Mouse (Mus musculus): ENCODE results near the gene Scaf4.
"Not testable (repeated sequence)": the region's sequence is repeated elsewhere in the genome, so short reads cannot be mapped to it uniquely, and the experiment has no call there.

Scaf4 gene

DNA sequence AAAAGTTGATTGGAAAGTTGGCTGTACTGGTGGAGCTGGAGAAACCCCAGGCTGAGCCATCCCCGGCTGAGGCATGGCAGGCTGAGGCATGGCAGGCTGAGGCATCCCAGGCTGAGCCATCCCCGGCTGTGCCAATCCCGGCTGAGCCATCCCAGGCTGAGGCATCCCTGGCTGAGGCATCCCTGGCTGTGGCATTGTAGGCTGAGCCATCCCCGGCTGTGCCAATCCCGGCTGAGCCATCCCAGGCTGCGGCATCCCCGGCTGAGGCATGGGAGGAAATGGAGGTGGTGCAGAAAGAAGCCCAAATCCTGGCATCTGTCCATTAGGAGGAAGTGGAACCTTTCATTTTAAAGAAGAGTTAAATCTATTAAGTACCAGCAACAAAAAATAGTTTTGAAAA, 34.2 kb downstream of the Scaf4 start:
- in situ Hi-C loops (cut with MboI; ENCODE audit: unreplicated experiment in 2 of 2), result loop anchor here in 1 of 2 experiments (25.0 kb wide), 1 partner anchor 1412 kb away; no protein-coding TSS in a partner anchor

DNA sequence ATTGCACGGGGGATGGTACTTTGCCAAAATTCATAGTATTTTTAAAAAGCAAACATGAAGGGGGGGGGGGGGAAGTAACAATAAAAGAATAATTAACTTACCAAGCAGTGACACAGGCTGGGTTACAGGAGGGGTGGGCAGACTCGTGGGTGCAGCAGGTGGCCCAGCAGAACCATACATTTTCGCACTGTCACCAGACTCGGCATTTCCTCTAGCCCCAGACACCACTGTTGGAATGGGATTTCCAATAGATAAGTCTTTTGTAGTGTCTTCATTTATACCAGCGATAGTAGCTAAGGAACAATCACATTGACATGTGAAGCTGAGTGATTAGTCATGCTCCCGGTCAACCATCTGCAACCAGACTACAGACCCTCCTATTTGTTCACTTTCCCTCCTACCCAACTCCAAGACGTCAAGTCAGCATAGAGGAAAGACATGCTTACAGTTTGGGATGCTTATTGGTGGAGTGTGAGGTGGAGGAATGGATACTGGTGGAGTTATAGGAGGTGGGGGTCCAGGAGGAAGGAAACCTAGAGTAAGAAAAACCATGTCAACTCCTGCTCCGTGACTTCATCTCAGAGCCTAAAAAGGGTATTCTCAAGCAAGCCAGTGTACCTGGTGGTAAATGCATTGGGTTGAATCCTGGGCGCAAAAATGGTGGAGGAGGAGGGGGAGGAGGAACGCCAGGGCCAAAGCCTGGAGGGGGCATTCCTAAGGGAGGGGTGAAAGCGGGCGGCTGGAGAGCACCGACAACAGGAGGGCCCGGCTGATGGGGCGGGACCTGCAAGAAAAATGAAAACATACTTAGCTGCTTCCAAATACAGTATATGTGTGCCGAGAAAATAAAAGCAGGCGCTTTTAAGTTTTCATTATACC, 41.6 kb downstream of the Scaf4 start:
- in situ Hi-C loops (cut with MboI; ENCODE audit: unreplicated experiment in 2 of 2), result loop anchor here in 1 of 2 experiments (25.0 kb wide), 1 partner anchor 695 kb away; the partner anchor contains the start of gene Cfap298

DNA sequence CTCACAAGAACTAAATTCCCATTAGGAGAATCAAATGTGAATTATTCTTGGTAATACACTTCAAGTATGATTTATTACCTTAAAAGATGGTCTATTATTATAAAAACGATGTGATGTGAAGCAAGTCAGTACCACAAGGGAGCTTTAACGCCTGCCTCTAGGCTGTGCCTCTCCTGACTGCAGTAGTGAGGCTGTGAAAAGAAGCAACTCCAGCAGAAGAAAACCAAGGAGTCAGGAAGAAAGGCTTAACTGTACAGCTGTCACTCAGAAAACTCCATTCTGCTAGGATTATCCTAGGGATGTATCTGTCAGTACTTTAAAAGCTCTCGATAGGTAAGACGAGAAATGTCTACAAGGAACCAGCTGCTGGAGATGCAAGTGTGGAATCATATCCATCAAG, 42.4 kb downstream of the Scaf4 start:
- in situ Hi-C loops (cut with MboI; ENCODE audit: unreplicated experiment in 2 of 2), result loop anchor here in 1 of 2 experiments (25.0 kb wide), 1 partner anchor 695 kb away; the partner anchor contains the start of gene Cfap298

DNA sequence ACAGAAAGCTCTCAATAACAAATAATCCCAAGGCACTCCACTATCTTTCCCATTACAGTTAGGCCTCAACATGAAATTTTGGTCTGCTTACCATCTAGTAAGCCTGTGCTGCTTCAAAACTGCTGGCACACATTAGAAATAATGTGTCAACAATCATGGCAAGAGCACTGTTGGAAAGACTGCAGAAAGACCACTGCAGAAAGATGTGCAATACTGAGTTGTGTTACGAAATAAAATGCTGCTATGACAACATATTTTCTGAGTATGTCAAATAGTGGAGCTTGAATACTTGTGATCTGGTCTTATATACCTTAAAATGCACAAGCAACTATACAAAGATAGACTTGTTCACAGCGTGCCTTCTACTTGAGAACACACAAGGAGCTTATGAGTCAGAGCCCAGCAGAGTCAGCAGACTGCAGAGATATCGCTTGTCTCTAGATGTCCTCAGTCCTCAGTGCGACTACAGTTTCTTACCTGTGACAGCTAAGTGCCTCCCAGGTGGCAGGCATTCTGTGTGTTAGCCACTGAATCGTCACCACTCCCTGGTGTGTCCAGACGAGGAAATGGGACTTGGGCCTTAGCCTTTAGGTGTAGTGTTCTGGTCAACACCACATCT, 45.1 kb downstream of the Scaf4 start:
- in situ Hi-C loops (cut with MboI; ENCODE audit: unreplicated experiment in 2 of 2), result loop anchor here in 1 of 2 experiments (25.0 kb wide), 1 partner anchor 698 kb away; the partner anchor contains the start of gene Cfap298

DNA sequence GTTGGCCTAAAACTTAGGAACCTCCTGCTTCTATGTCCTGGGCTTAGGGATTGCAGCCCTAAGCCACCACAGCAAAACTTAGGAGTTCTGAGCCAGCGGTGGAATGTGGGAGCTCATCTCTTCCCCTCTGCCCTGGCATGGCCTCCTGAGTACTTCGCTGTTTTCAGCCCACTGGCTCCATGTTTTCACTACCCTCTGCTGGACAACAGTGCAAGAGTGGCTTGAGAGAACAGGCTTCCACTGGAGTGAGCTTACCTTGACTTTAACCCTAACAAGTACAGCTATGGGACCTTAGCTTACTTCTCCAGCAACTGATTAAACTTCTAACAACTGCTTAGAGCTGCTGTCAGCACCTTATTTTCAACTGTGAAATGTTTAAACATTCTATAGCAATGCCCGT, 49.1 kb downstream of the Scaf4 start:
- in situ Hi-C loops (cut with MboI; ENCODE audit: unreplicated experiment in 2 of 2), result loop anchor here in 1 of 2 experiments (25.0 kb wide), 1 partner anchor 702 kb away; the partner anchor contains the start of gene Cfap298

DNA sequence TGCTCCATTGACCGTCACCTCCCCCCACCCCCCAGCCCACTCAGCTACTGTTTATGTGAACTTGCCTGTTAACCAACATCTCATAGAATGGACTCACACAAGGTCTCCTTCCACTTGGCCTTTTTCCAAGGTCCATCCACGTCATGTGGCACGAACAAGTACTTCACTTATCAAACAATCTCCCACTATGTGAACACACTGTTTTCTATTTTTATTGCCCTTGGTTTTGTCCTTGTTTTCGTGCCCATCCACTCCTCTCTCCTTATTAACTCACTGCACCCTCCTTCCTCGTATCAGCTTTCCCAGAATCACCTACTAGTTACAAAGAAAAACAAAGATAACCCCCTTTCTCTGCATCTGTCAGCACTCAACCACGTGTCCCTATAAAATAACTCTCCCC, 49.7 kb downstream of the Scaf4 start:
- in situ Hi-C loops (cut with MboI; ENCODE audit: unreplicated experiment in 2 of 2), result loop anchor here in 1 of 2 experiments (25.0 kb wide), 1 partner anchor 703 kb away; the partner anchor contains the start of gene Cfap298

DNA sequence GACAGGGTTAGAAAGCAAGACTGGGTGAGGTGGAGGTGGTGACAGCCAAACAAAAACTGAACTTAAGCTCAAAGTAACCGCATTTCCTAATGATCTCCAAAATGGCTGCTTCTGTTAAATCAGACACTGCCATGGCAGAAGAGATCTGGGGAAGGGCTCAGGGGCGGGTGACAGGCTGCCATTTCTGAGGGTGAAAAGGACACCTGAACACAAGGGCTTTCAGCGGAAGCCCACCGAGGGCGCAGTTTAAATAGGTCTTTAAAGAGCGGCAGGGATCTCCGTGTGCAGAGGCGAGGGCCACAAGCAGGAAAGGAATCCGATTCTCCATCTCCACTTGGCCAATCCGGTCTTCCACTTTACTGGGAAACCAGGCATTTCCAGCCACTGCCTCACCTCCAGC, 50.6 kb downstream of the Scaf4 start:
- in situ Hi-C loops (cut with MboI; ENCODE audit: unreplicated experiment in 2 of 2), result loop anchor here in 1 of 2 experiments (25.0 kb wide), 1 partner anchor 704 kb away; the partner anchor contains the start of gene Cfap298

DNA sequence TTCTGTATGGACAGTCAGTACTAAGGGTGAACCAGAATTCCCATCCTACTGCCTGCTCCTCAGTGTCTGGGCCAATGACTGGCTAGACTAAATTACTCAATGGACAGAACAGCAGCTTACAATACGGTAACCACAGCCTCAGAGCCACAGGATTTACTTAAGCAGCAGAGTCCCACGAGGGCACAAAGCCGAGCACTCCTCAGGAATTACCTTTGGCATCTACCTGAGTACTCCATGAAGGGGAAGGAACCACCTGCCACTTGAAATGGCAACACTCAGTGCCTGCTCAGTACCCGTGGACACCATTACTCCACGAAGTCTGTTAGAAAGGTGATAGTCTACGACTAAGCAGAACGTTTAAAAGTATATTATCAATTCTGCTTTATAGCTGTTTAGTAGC, 53.0 kb downstream of the Scaf4 start:
- in situ Hi-C loops (cut with MboI; ENCODE audit: unreplicated experiment in 2 of 2), result loop anchor here in 1 of 2 experiments (25.0 kb wide), 1 partner anchor 706 kb away; the partner anchor contains the start of gene Cfap298

DNA sequence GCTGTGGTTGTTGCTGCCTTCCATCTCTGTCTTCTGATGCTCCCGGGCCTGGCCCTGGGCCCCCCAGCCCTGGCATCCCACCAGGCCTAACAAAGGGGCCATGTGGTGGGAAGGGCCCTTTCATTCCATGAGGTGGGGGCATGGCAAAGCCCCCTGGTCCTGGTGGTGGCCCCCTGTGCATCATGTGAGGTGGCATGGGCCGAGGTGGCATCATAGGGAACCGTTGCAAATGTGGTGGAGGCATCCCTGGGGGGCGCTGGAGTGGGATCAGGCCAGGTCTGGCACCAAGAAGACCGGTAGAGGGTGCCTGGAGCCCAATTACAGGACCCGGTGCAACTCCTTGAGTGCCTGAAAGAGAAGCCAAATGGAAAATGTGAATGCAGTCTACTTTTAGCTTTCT, 54.4 kb downstream of the Scaf4 start:
- in situ Hi-C loops (cut with MboI; ENCODE audit: unreplicated experiment in 2 of 2), result loop anchor here (10.0 to 25.0 kb wide), 2 partner anchors 55 to 707 kb away; partner anchors contain the start of genes Cfap298 (in 1 of the 2) and Scaf4 (in 1 of the 2)

DNA sequence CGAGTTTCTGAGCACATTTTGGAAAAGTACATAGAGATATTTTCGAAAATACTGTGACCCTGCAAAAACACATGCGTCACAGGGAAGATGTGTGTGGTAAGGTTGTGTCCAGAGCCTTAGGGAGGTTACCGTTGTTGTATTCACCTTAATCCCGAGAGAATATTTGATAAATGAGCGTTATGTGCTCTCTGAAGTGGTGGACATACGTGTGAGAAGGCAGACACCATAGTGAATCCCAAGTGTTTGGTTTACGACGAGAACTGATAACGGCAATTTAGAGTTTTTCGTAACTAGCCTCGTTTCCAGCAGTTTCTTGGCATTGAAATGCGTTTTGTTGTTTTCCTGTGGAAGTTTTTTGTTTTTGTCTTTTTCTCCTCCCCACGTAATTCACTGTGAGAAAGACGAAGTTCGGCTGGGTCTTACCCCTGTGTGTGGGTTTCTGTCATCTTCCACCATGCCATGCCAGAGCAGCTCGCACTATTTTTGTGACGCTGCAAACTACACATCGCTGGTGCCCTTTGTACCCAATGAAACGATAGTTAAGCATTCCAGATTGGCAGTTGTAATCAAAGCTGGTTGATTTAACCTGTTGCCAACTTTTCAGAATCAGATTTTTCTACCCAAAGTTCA, 62.7 kb downstream of the Scaf4 start:
- in situ Hi-C loops (cut with MboI; ENCODE audit: unreplicated experiment in 2 of 2), result loop anchor here in 1 of 2 experiments (10.0 kb wide), 1 partner anchor 63 kb away; the partner anchor contains the start of gene Scaf4

DNA sequence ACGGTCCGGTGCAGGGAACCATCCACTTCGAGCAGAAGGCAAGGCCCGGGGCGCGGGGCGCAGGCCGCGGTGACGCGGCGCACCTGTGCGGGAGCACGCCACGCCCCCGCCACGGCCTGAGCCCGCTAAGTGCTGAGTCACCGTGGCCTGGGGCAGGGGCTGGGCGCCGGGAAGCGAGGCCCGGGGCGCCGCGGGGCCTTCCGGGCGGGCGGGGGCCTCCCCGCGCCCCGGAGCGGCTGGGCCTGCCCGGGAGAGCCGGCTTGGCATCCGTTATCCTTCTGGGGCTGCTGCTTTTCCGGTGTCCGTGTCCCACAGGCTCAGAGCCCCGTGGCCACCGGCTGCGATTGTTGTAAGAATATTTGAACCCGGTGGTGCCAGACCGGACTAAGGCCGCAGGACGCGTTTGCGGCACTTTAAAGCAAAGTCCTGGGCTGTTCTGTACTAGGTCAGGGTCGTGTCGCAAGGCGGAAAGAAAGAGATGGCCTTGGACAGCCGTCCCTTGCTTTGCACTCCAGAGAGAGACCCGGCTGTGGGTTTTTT, 63.3 kb downstream of the Scaf4 start:
- in situ Hi-C loops (cut with MboI; ENCODE audit: unreplicated experiment in 2 of 2), result loop anchor here in 1 of 2 experiments (10.0 kb wide), 1 partner anchor 64 kb away; the partner anchor contains the start of gene Scaf4

DNA sequence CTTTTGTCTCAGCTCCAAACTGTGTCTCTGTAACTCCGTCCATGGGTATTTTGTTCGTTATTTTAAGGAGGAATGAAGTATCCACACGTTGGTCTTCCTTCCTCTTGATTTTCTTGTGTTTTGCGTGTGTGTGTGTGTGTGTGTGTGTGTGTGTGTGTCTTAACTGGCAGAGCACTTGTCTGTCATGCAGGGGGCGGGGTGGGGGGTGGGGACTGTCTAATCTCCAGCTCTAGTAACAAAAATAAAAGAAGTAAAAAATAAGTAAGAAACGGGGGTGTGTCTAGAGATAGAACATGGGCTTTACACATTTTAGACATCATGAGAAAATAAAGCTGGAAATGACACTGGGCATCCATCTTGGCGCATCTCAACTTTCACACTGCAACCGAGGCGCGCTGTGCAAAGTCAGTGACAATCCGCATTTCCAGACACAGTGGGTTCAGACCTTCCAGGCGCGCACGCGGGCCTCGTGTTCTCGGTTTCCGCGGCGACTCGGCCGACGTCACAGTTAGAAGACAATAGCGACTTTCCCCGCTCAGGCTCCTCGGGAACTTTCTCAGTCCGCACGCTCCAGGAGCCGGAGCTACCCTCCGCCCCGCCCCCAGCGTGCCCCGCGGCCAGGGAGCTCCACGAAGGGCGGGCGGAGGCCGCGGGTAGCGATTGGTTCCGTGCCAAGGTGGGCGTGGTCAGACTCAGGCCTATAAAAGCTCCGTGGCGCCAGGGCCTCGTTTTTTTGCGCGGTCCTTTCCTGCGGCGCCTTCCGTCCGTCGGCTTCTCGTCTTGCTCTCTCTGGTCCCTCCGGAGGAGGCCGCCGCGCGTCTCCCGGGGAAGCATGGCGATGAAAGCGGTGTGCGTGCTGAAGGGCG, 64.0 kb downstream of the Scaf4 start, which contains the start of gene Sod1:
TSS of gene Sod1 (plus strand) at position 729 of the 866 bp plus-strand sequence.
- in situ Hi-C loops (cut with MboI; ENCODE audit: unreplicated experiment in 2 of 2), result loop anchor here in 1 of 2 experiments (10.0 kb wide), 1 partner anchor 65 kb away; the partner anchor contains the start of gene Scaf4

DNA sequence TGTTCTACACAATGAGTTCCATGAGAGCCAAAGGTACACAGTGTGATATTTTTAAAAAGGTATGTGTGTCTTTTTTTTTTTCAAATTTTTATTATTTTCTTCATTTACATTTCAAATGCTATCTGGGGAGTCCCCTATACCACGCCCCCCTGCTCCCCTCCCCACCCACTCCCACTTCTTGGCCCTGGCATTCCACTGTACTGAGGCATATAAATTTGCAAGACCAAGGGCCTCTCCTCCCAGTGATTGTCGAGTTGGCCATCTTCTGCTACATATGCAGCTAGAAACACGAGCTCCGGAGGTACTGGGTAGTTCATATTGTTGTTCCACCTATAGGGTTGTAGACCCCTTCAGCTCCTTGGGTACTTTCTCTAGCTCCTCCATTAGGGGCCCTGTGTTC, 64.9 kb downstream of the Scaf4 start:
- in situ Hi-C loops (cut with MboI; ENCODE audit: unreplicated experiment in 2 of 2), result not testable (repeated sequence)

DNA sequence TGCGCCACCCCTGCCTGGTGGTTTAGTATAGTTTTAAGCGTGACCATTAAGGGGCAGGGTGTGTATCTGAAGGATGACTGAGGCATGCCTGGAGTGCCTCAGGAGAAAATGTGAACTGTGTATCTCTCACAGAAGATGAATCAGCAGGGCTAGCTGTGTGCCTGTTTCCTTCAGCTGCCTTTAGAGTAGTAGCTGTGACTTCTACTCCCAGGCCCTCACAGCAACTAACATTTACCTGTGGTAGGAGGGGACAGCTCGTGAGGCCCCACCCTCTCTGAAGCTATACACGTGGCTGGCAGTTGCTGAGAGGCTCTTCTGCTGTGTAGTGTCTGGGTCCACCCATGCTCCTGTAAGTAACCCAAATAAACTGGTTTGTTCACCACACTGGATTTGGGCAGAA, 66.4 kb downstream of the Scaf4 start:
- in situ Hi-C loops (cut with MboI; ENCODE audit: unreplicated experiment in 2 of 2), result no loop called here

DNA sequence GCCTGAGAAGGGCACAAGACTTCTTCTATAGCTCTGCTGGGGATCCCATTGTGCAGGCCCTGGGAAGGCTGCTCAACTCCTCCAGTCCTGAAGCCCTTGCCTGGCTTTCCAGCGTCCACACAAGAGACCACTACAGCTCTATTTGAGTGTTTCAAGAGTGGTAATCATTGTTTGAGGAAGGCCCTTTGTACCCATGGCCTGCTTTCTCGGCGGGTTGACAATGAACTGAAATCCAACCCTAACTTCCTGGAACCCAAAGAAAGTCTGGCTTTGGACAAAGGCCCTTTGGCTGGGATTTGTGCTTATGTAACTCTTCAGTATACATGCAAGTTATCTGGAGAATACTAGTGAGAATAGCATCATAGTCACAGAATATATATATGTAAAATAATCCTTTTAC, 66.9 kb downstream of the Scaf4 start:
- in situ Hi-C loops (cut with MboI; ENCODE audit: unreplicated experiment in 2 of 2), result no loop called here

DNA sequence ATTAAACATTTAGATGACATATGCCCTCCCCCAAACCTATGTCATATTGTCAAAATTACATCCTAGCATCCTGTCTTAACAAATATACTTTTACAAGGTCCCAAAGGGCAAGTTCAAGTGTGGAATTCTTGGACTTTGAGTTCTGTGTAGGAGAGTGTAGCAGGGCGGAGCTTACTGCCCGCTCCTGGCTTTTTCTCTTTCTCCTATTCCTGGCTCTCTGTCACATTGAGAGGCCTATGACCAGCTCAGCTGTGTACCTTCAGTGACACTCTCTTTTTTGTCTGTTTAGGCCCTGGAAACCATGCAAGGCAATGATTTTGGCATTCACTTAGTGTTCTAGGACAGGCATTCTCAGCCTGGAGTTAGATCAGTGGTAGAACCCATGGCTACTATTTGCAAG, 67.9 kb downstream of the Scaf4 start:
- in situ Hi-C loops (cut with MboI; ENCODE audit: unreplicated experiment in 2 of 2), result no loop called here

DNA sequence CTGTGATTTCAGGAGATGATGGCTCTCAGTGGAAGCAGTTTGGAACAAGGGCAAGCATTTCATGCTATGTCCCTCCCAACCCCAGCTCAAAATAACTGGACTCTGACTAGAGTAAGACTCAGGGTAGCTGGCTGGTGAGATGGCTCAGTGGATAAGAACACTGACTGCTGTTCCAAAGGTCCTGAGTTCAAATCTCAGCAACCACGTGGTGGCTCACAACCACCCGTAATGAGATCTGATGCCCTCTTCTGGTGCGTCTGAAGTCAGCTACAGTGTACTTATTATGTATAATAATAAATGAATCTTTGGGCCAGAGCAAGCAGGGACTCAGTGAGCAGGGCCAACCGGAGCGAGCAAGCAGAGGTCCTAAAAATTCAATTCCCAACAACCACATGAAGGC, 68.4 kb downstream of the Scaf4 start:
- in situ Hi-C loops (cut with MboI; ENCODE audit: unreplicated experiment in 2 of 2), result not testable (repeated sequence)

DNA sequence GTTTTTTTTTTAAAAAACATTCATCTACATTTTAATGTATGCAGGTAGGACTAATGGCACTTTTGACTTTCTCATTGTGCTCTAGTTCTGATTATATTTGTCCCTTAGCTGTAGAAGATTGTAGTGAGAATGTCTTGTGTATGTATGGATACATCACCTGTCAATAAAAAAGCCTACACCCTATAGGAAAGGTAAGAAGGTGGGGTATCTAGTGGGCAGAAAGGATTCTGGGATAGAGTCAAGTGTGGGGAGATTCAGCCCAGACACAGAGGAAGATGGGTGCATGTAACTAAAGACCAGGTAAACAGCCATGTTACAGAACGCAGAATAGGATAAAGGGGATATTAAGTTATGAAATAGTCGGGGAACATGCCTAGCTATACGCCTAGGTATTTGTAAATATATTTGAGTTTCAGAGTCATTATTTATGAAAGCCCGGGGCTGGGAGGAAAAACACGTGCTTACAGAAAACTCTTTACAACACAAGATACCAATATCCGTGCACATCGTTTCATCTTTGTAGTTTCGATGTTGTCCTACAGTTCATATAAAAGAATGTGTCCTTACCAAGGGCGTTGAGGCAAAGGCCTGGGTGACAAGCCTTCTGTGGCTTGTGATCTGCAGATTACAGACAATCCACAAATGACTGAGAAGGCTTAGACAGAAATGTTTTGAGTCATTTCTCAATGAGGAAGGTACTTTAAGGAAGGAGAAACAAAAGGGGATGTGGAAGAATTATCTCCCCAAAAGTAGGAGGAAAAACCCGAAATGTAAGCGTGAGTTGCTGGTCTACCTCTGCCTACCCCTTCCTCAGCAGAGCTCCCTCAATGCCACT, 69.4 kb downstream of the Scaf4 start:
- in situ Hi-C loops (cut with MboI; ENCODE audit: unreplicated experiment in 2 of 2), result no loop called here
